Comparison of ENCODE assay signal across 7 mouse cellular contexts in genomic region chr15:102398629-102399028, GRCm38 (mm10). TPM values are rescaled to one million over a fixed set of nuclear protein-coding genes. Genes with fewer than 3 reads are reported as not detected.
DNase-seq lines count a peak whose midpoint lies in the region; ATAC-seq lines count a peak whose summit lies in the region.

No protein-coding gene starts in this region.

- H3K36me3 ChIP-seq in lung, embryonic 15.5 days, result no peaks in the 10 kb centered on the region
- H3K36me3 ChIP-seq in hindbrain, embryonic 15.5 days, result no peaks in the 10 kb centered on the region
- H3K36me3 ChIP-seq in neural tube, embryonic 13.5 days, result no peaks in the 10 kb centered on the region

- no peaks in the 10 kb centered on the region for H3K27me3 ChIP-seq in lung, embryonic 15.5 days
- H3K27me3 ChIP-seq in hindbrain, embryonic 15.5 days, result no peaks in the 10 kb centered on the region
- H3K27me3 ChIP-seq in neural tube, embryonic 13.5 days, result no peaks in the 10 kb centered on the region

- peak overlapping the region; percentile 97 for H3K27ac ChIP-seq in lung, embryonic 15.5 days
- no peak overlapping the region for H3K27ac ChIP-seq in hindbrain, embryonic 15.5 days (replicated peaks)
- no peak overlapping the region for H3K27ac ChIP-seq in neural tube, embryonic 13.5 days (replicated peaks)

- no peaks in the 10 kb centered on the region for H3K9me3 ChIP-seq in lung, embryonic 15.5 days
- no peaks in the 10 kb centered on the region for H3K9me3 ChIP-seq in hindbrain, embryonic 15.5 days
- H3K9me3 ChIP-seq in neural tube, embryonic 13.5 days, result no peaks in the 10 kb centered on the region

- no peak for ATAC-seq in lung, embryonic 15.5 days (ENCODE audit: borderline replicate concordance, extremely low read depth, low FRiP score, low TSS enrichment)
- ATAC-seq in hindbrain, embryonic 15.5 days (ENCODE audit: low FRiP score, low read depth), result no peak
- ATAC-seq in neural tube, embryonic 13.5 days (ENCODE audit: low read depth), result no peak

- peak overlapping the region; percentile 69 for H3K4me2 ChIP-seq in lung, embryonic 15.5 days
- peak overlapping the region; percentile 65; the same call in 1 of the 2 replicates for H3K4me2 ChIP-seq in hindbrain, embryonic 15.5 days
- H3K4me2 ChIP-seq in neural tube, embryonic 13.5 days, result 0 out of 2 replicates have a peak overlapping the region, but pooled peaks have one; percentile 67

- DNase-seq in lung, postnatal 25 days (ENCODE audit: low spot score), result no peak
- peak; percentile 78 for DNase-seq in adrenal gland, postnatal 14 days
- no peak for DNase-seq in right cerebral cortex, postnatal 4 days
- no peak for DNase-seq in cerebellum, postnatal 4 days (ENCODE audit: low spot score in 2 of 2)

- H3K4me1 ChIP-seq in lung, embryonic 15.5 days, result peaks cover 34% of the 10 kb centered on the region
- H3K4me1 ChIP-seq in hindbrain, embryonic 15.5 days (replicated peaks), result peaks cover 8% of the 10 kb centered on the region
- peaks cover 18% of the 10 kb centered on the region for H3K4me1 ChIP-seq in neural tube, embryonic 13.5 days (replicated peaks)

- 32% methylated on average over 5 of the region's 5 CpGs for WGBS in lung, embryonic 15.5 days
- WGBS in hindbrain, embryonic 15.5 days, result 24% methylated on average over 5 of the region's 5 CpGs
- 25% methylated on average over 5 of the region's 5 CpGs for WGBS in neural tube, embryonic 13.5 days

- H3K9ac ChIP-seq in lung, embryonic 15.5 days, result no peak overlapping the region
- H3K9ac ChIP-seq in hindbrain, embryonic 15.5 days, result no peak overlapping the region
- no peak overlapping the region for H3K9ac ChIP-seq in neural tube, embryonic 13.5 days

- peak overlapping the region; percentile 45; the same call in 1 of the 2 replicates for H3K4me3 ChIP-seq in lung, embryonic 15.5 days
- no peak overlapping the region for H3K4me3 ChIP-seq in hindbrain, embryonic 15.5 days
- H3K4me3 ChIP-seq in neural tube, embryonic 13.5 days, result no peak overlapping the region

RNA-seq across cellular contexts. Expression of gene Sp1, which starts 7.3 kb away (rescaled TPM):
- 10.6 TPM in 2 replicates for polyA plus RNA-seq in lung, embryonic 15.5 days (2015; fragmentation: Nextera tagmentation; extraction: Ambion mirVana)
- 72.6 and 73.7 TPM in 2 replicates for total RNA-seq in adrenal gland, postnatal 14 days (2021)
- 3.4 and 4.0 TPM in 2 replicates for polyA plus RNA-seq in hindbrain, embryonic 15.5 days (2015; fragmentation: Nextera tagmentation; extraction: Ambion mirVana)
- polyA plus RNA-seq in neural tube, embryonic 13.5 days (2015; fragmentation: Nextera tagmentation; extraction: Ambion mirVana), result 4.3 and 6.0 TPM in 2 replicates

RNA-seq across cellular contexts. Expression of gene Sp7, which starts 31.6 kb away (rescaled TPM):
- polyA plus RNA-seq in lung, embryonic 15.5 days (2015; fragmentation: Nextera tagmentation; extraction: Ambion mirVana), result 0.48 and 0.55 TPM in 2 replicates
- not detected in 2 replicates for total RNA-seq in adrenal gland, postnatal 14 days (2021)
- 0.57 and 0.71 TPM in 2 replicates for polyA plus RNA-seq in hindbrain, embryonic 15.5 days (2015; fragmentation: Nextera tagmentation; extraction: Ambion mirVana)
- polyA plus RNA-seq in neural tube, embryonic 13.5 days (2015; fragmentation: Nextera tagmentation; extraction: Ambion mirVana), result 0.47 and 0.69 TPM in 2 replicates

RNA-seq across cellular contexts. Expression of gene Amhr2, which starts 46.5 kb away (rescaled TPM):
- polyA plus RNA-seq in lung, embryonic 15.5 days (2015; fragmentation: Nextera tagmentation; extraction: Ambion mirVana), result 0.59 and 0.82 TPM in 2 replicates
- total RNA-seq in adrenal gland, postnatal 14 days (2021), result 1.5 and 1.6 TPM in 2 replicates
- polyA plus RNA-seq in hindbrain, embryonic 15.5 days (2015; fragmentation: Nextera tagmentation; extraction: Ambion mirVana), result 0.21 and 0.52 TPM in 2 replicates
- polyA plus RNA-seq in neural tube, embryonic 13.5 days (2015; fragmentation: Nextera tagmentation; extraction: Ambion mirVana), result 0.13 and 0.76 TPM in 2 replicates

RNA-seq across cellular contexts. Expression of gene Aaas, which starts 48.1 kb away (rescaled TPM):
- 91.1 and 92.0 TPM in 2 replicates for polyA plus RNA-seq in lung, embryonic 15.5 days (2015; fragmentation: Nextera tagmentation; extraction: Ambion mirVana)
- total RNA-seq in adrenal gland, postnatal 14 days (2021), result 22.5 and 23.2 TPM in 2 replicates
- polyA plus RNA-seq in hindbrain, embryonic 15.5 days (2015; fragmentation: Nextera tagmentation; extraction: Ambion mirVana), result 36.8 and 37.9 TPM in 2 replicates
- 31.3 and 36.8 TPM in 2 replicates for polyA plus RNA-seq in neural tube, embryonic 13.5 days (2015; fragmentation: Nextera tagmentation; extraction: Ambion mirVana)
